In the genomic region with DNA sequence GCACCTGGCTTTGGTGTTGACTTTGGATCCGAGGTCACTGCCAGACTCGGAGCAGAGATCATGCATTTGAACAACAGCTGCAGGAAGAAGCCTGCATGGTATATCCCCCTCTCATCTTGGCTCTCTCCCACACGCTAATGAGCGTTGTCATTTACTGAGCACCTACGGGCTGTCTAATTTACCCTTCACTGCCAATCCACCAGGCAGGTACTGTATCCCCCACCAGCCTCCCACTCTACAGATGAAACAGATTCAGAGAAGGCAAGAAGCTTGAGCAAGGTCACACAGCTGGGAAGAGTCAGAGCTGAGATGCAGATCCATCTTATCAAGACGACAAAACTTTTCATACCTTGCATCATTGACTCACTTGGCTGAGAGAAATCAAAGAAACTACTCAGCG, we compare ENCODE assay signal across 29 mouse cellular contexts. TPM values are rescaled to one million over a fixed set of nuclear protein-coding genes. Genes with fewer than 3 reads are reported as not detected.
"Had no signal": no experiment of that assay in that cellular context is flagged by ENCODE, and none has a peak within 500 bp of the region (broad histone marks: within the 10 kb centered on the region; RNA-seq: fewer than 3 reads in every experiment).

No protein-coding gene starts in this region.

- H3K36me3 ChIP-seq: heart, embryonic 10.5 days; heart, embryonic 12.5 days; hindbrain, embryonic 10.5 days; hindbrain, embryonic 12.5 days; intestine, embryonic 15.5 days; limb, embryonic 10.5 days; limb, embryonic 12.5 days had no signal

- H3K27ac ChIP-seq: gastrocnemius, adult 2 months; heart, embryonic 10.5 days; hindbrain, embryonic 10.5 days; hindbrain, embryonic 12.5 days; hindbrain, embryonic 14.5 days; intestine, embryonic 15.5 days; left cerebral cortex, adult 2 months; limb, embryonic 10.5 days; limb, embryonic 12.5 days had no signal

- H3K4me3 ChIP-seq: gastrocnemius, adult 2 months; heart, embryonic 10.5 days; heart, embryonic 12.5 days; hindbrain, embryonic 10.5 days; hindbrain, embryonic 12.5 days; intestine, embryonic 15.5 days; layer of hippocampus, adult 2 months; left cerebral cortex, adult 2 months; limb, embryonic 10.5 days; limb, embryonic 12.5 days had no signal

- H3K9me3 ChIP-seq: heart, embryonic 10.5 days; heart, embryonic 12.5 days; hindbrain, embryonic 10.5 days; hindbrain, embryonic 12.5 days; intestine, embryonic 15.5 days; limb, embryonic 10.5 days; limb, embryonic 12.5 days had no signal

- DNase-seq: gastrocnemius, adult 2 months; gastrocnemius, postnatal 10 days; gastrocnemius, postnatal 25 days; heart, adult 18-20 months; heart, postnatal 10 days; heart, postnatal 4 days; kidney, adult 18-20 months; kidney, adult 8-10 months; kidney, postnatal 10 days; kidney, postnatal 25 days; kidney, postnatal 4 days; liver had no signal

- H3K4me2 ChIP-seq: heart, embryonic 12.5 days; hindbrain, embryonic 12.5 days; hindbrain, embryonic 14.5 days had no signal

- ATAC-seq: hindbrain, embryonic 16.5 days; inflammation-experienced regulatory T-cells, adult 6 months; intestine, embryonic 15.5 days; intestine, postnatal 0 days had no signal

- H3K9ac ChIP-seq: heart, embryonic 12.5 days; hindbrain, embryonic 12.5 days; hindbrain, embryonic 14.5 days; intestine, embryonic 15.5 days; limb, embryonic 12.5 days had no signal

RNA-seq across cellular contexts. Expression of gene Lrrc10b, which starts 4.3 kb away (rescaled TPM):
- total RNA-seq: granulocyte monocyte progenitor cell, adult 5-6 weeks had no signal
- polyA plus RNA-seq: inflammation-experienced regulatory T-cells, adult 6 months had no signal

RNA-seq across cellular contexts. Expression of gene Ppp1r32, which starts 21.1 kb away (rescaled TPM):
- polyA plus RNA-seq: heart, embryonic 10.5 days; heart, embryonic 12.5 days; heart, embryonic 14.5 days; kidney, embryonic 14.5 days; kidney, embryonic 16.5 days; limb, embryonic 10.5 days; limb, embryonic 12.5 days had no signal
